Comparison of ENCODE assay signal across 11 mouse cellular contexts in genomic region chr7:97590488-97590887, GRCm38 (mm10). TPM values are rescaled to one million over a fixed set of nuclear protein-coding genes. Genes with fewer than 3 reads are reported as not detected.
A peak's percentile ranks its signal among the peaks of the same experiment; 100 is the strongest.
DNase-seq lines count a peak whose midpoint lies in the region; ATAC-seq and TF ChIP-seq lines count a peak whose summit lies in the region.
"Had no signal": no experiment of that assay in that cellular context is flagged by ENCODE, and none has a peak within 500 bp of the region (broad histone marks: within the 10 kb centered on the region; RNA-seq: fewer than 3 reads in every experiment).

No protein-coding gene starts in this region.

- no peaks in the 10 kb centered on the region for H3K36me3 ChIP-seq in heart, embryonic 11.5 days (ENCODE audit: control insufficient read depth, insufficient read depth, low read length)
- no peaks in the 10 kb centered on the region for H3K36me3 ChIP-seq in stomach, embryonic 15.5 days
- H3K36me3 ChIP-seq in stomach, postnatal 0 days (ENCODE audit: control insufficient read depth, insufficient read depth, low read length), result no peaks in the 10 kb centered on the region
- no peaks in the 10 kb centered on the region for H3K36me3 ChIP-seq in liver, embryonic 13.5 days
- H3K36me3 ChIP-seq: embryonic facial prominence, embryonic 15.5 days had no signal

- WGBS in heart, embryonic 11.5 days (ENCODE audit: insufficient replicate concordance), result 4% methylated on average over 3 of the region's 3 CpGs
- 15% methylated on average over 3 of the region's 3 CpGs for WGBS in stomach, embryonic 15.5 days
- WGBS in stomach, postnatal 0 days, result 21% methylated on average over 3 of the region's 3 CpGs
- 11% methylated on average over 3 of the region's 3 CpGs for WGBS in liver, embryonic 13.5 days (ENCODE audit: insufficient replicate concordance)

- no peak for DNase-seq in heart, adult 9 months (ENCODE audit: low spot score in 2 of 2)
- no peak for DNase-seq in stomach, postnatal 0 days (ENCODE audit: low spot score)
- peak; percentile 33 for DNase-seq in liver, embryonic 13.5 days
- no peak for DNase-seq in adrenal gland, postnatal 25 days
- no peak for DNase-seq in layer of hippocampus, adult 11-12 months (ENCODE audit: low spot score)
- DNase-seq in right cerebral cortex, adult 18-20 months, result no peak
- DNase-seq: cerebellum, adult 9-10 months; kidney, postnatal 10 days had no signal

- no peak overlapping the region for H3K9ac ChIP-seq in heart, embryonic 11.5 days (ENCODE audit: low read depth, low read length)
- no peak overlapping the region for H3K9ac ChIP-seq in stomach, embryonic 15.5 days
- H3K9ac ChIP-seq in stomach, postnatal 0 days (ENCODE audit: low read length), result no peak overlapping the region; the same call in 1 of the 2 replicates
- H3K9ac ChIP-seq in liver, embryonic 13.5 days, result no peak overlapping the region
- H3K9ac ChIP-seq: embryonic facial prominence, embryonic 15.5 days had no signal

- H3K27ac ChIP-seq in heart, embryonic 11.5 days (ENCODE audit: low read depth, low read length), result no peak overlapping the region
- no peak overlapping the region for H3K27ac ChIP-seq in stomach, embryonic 15.5 days
- H3K27ac ChIP-seq in stomach, postnatal 0 days (replicated peaks), result no peak overlapping the region
- H3K27ac ChIP-seq in liver, embryonic 13.5 days, result no peak overlapping the region
- H3K27ac ChIP-seq: embryonic facial prominence, embryonic 15.5 days had no signal

- no peak for ATAC-seq in heart, embryonic 11.5 days (replicated peaks; ENCODE audit: insufficient number of reproducible peaks, low FRiP score, low TSS enrichment)
- ATAC-seq in stomach, embryonic 15.5 days (ENCODE audit: insufficient read depth, low FRiP score, low read depth), result peak; percentile 51; the same call in 1 of the 2 replicates
- ATAC-seq in stomach, postnatal 0 days (ENCODE audit: low FRiP score, low TSS enrichment), result no peak
- ATAC-seq in liver, embryonic 13.5 days (ENCODE audit: low read depth), result peak; percentile 81

- H3K9me3 ChIP-seq in heart, embryonic 11.5 days (replicated peaks; ENCODE audit: control insufficient read depth, low read length), result no peaks in the 10 kb centered on the region
- no peaks in the 10 kb centered on the region for H3K9me3 ChIP-seq in stomach, embryonic 15.5 days
- H3K9me3 ChIP-seq in stomach, postnatal 0 days (ENCODE audit: control insufficient read depth, low read length), result no peaks in the 10 kb centered on the region
- no peaks in the 10 kb centered on the region for H3K9me3 ChIP-seq in liver, embryonic 13.5 days (replicated peaks)
- H3K9me3 ChIP-seq: embryonic facial prominence, embryonic 15.5 days had no signal

- TF ChIP-seq EP300 in stomach, postnatal 0 days (optimal IDR thresholded peaks at IDR 0.05), result no peak

- H3K4me3 ChIP-seq in heart, embryonic 11.5 days (ENCODE audit: low read depth, low read length), result no peak overlapping the region
- no peak overlapping the region for H3K4me3 ChIP-seq in stomach, embryonic 15.5 days (replicated peaks)
- no peak overlapping the region for H3K4me3 ChIP-seq in stomach, postnatal 0 days (ENCODE audit: low read depth, low read length)
- no peak overlapping the region for H3K4me3 ChIP-seq in liver, embryonic 13.5 days (replicated peaks)
- H3K4me3 ChIP-seq: embryonic facial prominence, embryonic 15.5 days had no signal

- TF ChIP-seq CTCF in stomach, postnatal 0 days (IDR thresholded peaks at IDR 0.05; ENCODE audit: low read depth), result no peak

- 0 out of 2 replicates have a peak overlapping the region, but pooled peaks have one; percentile 3 for H3K4me2 ChIP-seq in heart, embryonic 11.5 days
- H3K4me2 ChIP-seq in stomach, embryonic 15.5 days, result no peak overlapping the region
- H3K4me2 ChIP-seq in stomach, postnatal 0 days (replicated peaks; ENCODE audit: low read depth), result no peak overlapping the region
- H3K4me2 ChIP-seq in liver, embryonic 13.5 days, result 0 out of 2 replicates have a peak overlapping the region, but pooled peaks have one; percentile 17
- H3K4me2 ChIP-seq: embryonic facial prominence, embryonic 15.5 days had no signal

- no peaks in the 10 kb centered on the region for H3K27me3 ChIP-seq in heart, embryonic 11.5 days (ENCODE audit: control insufficient read depth, insufficient read depth, low read length)
- H3K27me3 ChIP-seq in stomach, embryonic 15.5 days (replicated peaks), result no peaks in the 10 kb centered on the region
- no peaks in the 10 kb centered on the region for H3K27me3 ChIP-seq in stomach, postnatal 0 days (ENCODE audit: control insufficient read depth, insufficient read depth, low read length)
- H3K27me3 ChIP-seq in liver, embryonic 13.5 days, result no peaks in the 10 kb centered on the region
- H3K27me3 ChIP-seq: embryonic facial prominence, embryonic 15.5 days had no signal

- peaks cover 33% of the 10 kb centered on the region for H3K4me1 ChIP-seq in heart, embryonic 11.5 days (ENCODE audit: control insufficient read depth, insufficient read depth, low read length)
- peaks cover 22% of the 10 kb centered on the region; the same call in 1 of the 2 replicates for H3K4me1 ChIP-seq in stomach, embryonic 15.5 days
- H3K4me1 ChIP-seq in stomach, postnatal 0 days (replicated peaks; ENCODE audit: control insufficient read depth, insufficient read depth), result no peaks in the 10 kb centered on the region
- H3K4me1 ChIP-seq in liver, embryonic 13.5 days (replicated peaks), result peaks cover 60% of the 10 kb centered on the region

RNA-seq across cellular contexts. Expression of gene Rsf1, which starts 10.8 kb away (rescaled TPM):
- 13.3 and 16.2 TPM in 2 replicates for polyA plus RNA-seq in heart, embryonic 11.5 days (2014; fragmentation: Nextera tagmentation; extraction: Ambion mirVana)
- polyA plus RNA-seq in stomach, embryonic 15.5 days (2015; fragmentation: Nextera tagmentation; extraction: Ambion mirVana), result 19.5 and 22.9 TPM in 2 replicates
- 9.9 and 10.0 TPM in 2 replicates for polyA plus RNA-seq in stomach, postnatal 0 days (2015; fragmentation: Nextera tagmentation; extraction: Ambion mirVana)
- polyA plus RNA-seq in liver, embryonic 13.5 days (2015; fragmentation: Nextera tagmentation; extraction: Ambion mirVana), result 7.4 and 9.0 TPM in 2 replicates
- total RNA-seq in adrenal gland, postnatal 25 days (2021), result 30.6 and 32.0 TPM in 2 replicates

RNA-seq across cellular contexts. Expression of gene Aamdc, which starts 11.2 kb away (rescaled TPM):
- 34.1 and 37.0 TPM in 2 replicates for polyA plus RNA-seq in heart, embryonic 11.5 days (2014; fragmentation: Nextera tagmentation; extraction: Ambion mirVana)
- 51.9 and 55.5 TPM in 2 replicates for polyA plus RNA-seq in stomach, embryonic 15.5 days (2015; fragmentation: Nextera tagmentation; extraction: Ambion mirVana)
- polyA plus RNA-seq in stomach, postnatal 0 days (2015; fragmentation: Nextera tagmentation; extraction: Ambion mirVana), result 43.4 and 47.2 TPM in 2 replicates
- polyA plus RNA-seq in liver, embryonic 13.5 days (2015; fragmentation: Nextera tagmentation; extraction: Ambion mirVana), result 15.9 and 16.0 TPM in 2 replicates
- total RNA-seq in adrenal gland, postnatal 25 days (2021), result 32.2 and 36.8 TPM in 2 replicates

Comparison
In these comparisons a context has a peak if more than half of its experiments do, and no peak if none do; other contexts are left out.
1. ATAC-seq: peak in stomach, embryonic 15.5 days (single experiment) and liver, embryonic 13.5 days (single experiment); none in heart, embryonic 11.5 days (single experiment) and stomach, postnatal 0 days (single experiment).
2. H3K4me2 ChIP-seq: peak in heart, embryonic 11.5 days (single experiment) and liver, embryonic 13.5 days (single experiment); none in stomach, embryonic 15.5 days (single experiment) and stomach, postnatal 0 days (single experiment).